Mouse (Mus musculus): Measurements from ENCODE around the gene 2210016L21Rik. TPM values are rescaled to one million over a fixed set of nuclear protein-coding genes. Genes with fewer than 3 reads are reported as not detected.

The 2210016L21Rik gene
- polyA plus RNA-seq, 1 experiment from 2014 or later = 53.3 TPM

DNA sequence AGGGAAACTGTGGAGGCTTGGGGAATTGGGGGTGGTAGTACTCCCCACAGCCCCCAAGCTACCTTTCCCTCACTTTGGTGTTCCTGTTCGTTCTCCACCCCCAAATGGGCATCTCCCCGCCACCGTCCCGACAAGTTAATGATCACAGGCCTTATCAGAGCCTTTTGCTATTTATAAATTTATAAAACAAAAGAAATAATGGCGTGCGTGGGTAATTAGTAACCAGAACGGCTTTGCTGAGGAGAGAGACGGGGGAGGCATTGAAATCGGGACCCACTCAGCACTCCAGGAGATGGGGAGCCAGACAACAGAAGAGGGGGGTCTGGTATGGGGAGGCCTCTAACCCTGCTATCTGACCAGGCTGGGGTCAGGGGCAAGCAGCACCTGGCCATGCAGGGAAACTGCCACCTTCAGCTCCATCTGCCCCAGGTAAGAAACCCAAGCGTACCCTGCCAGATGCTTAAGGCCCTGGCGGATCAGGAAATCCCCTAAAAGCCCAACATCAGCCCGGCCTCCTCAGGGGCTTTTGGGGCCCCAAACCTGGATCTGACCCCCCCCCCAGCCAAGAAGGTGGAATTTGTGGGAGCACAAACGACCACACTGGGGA lies 27.8 kb downstream of the 2210016L21Rik start:
- Histone ChIP-seq H3K27me3 (replicated peaks; ENCODE audit: control insufficient read depth, insufficient read depth, low read length) (no peaks in the 10 kb centered on the region), H3K9me3 (ENCODE audit: control insufficient read depth, low read length) (no peaks in the 10 kb centered on the region), H3K4me3 (ENCODE audit: low read length) (peak overlapping the region; percentile 66), H3K9ac (ENCODE audit: low read depth, low read length) (peak overlapping the region; percentile 88), H3K4me1 (ENCODE audit: control insufficient read depth, insufficient read depth, low read length) (0 out of 2 replicates have a peak, but pooled peaks cover 5% of the 10 kb centered on the region), H3K36me3 (ENCODE audit: control insufficient read depth, insufficient read depth, low read length) (no peaks in the 10 kb centered on the region), H3K27ac (ENCODE audit: low read length) (peak overlapping the region; percentile 96), H3K4me2 (ENCODE audit: low read depth, low read length) (0 out of 2 replicates have a peak overlapping the region, but pooled peaks have one; percentile 28)
- 41% methylated on average over 13 of the region's 13 CpGs for WGBS
- no peak for ATAC-seq

DNA sequence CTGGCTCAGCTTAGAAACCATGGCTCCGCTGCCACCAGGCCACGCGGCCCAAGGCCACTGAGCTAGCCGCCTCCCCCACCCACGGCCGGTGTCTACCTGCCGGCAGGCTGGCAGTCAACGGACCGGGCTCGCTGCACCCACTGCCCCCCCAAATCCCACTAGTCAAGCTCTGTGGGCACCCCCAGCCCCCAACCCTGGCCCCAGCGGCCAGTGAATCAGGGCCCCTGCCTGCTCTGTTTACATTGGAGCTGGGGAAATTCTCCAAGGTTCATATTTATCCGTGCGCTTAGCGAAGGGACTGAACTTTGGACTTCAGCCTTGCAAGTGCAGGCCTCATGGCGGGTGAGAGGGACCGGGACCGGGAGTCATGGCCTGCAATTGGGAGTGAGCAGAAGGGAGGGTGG lies 28.9 kb downstream of the 2210016L21Rik start, which contains the start of gene Hnf1a:
Gene Hnf1a, minus strand, starts transcription at position 271 of the 404 bp plus-strand sequence.
- no peaks in the 10 kb centered on the region for H3K27me3 ChIP-seq (replicated peaks; ENCODE audit: control insufficient read depth, insufficient read depth, low read length)
- peak within 1 kb of the TSS; percentile 49 for H3K4me2 ChIP-seq (ENCODE audit: low read depth, low read length)
- 0 out of 2 replicates have a peak, but pooled peaks cover 5% of the 10 kb centered on the region for H3K4me1 ChIP-seq (ENCODE audit: control insufficient read depth, insufficient read depth, low read length)
- H3K9me3 ChIP-seq (ENCODE audit: control insufficient read depth, low read length) = no peaks in the 10 kb centered on the region
- WGBS = 39% methylated on average over 17 of the region's 17 CpGs
- H3K36me3 ChIP-seq (ENCODE audit: control insufficient read depth, insufficient read depth, low read length) = no peaks in the 10 kb centered on the region
- peak within 1 kb of the TSS; percentile 96 for H3K27ac ChIP-seq (ENCODE audit: low read length)
- H3K9ac ChIP-seq (ENCODE audit: low read depth, low read length) = peak within 1 kb of the TSS; percentile 88
- H3K4me3 ChIP-seq (ENCODE audit: low read length) = peak within 1 kb of the TSS; percentile 66
- ATAC-seq = peak; percentile 72

DNA sequence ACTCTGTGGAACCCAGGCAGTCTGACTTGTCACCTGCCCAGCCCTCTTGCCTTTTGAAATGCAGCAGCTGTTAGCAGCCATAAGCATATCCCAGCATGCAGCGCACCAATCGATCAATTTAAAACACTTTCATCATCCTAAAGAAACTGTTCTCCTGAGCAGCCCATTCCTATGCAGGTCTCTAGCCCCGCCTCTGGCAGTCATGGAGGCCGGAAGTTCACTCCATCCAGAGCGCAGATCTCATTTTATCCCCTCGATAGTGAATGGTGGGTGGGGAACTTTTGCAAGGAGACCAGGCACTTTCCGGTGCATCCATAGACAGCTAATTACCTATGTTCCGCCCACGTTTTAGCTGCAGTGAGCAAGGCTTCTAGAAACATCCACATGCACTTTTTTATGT lies 30.2 kb downstream of the 2210016L21Rik start:
- peak overlapping the region; percentile 49 for H3K4me2 ChIP-seq (ENCODE audit: low read depth, low read length)
- peak overlapping the region; percentile 63; the same call in 1 of the 2 replicates for H3K27ac ChIP-seq (ENCODE audit: low read length)
- 68% methylated on average over 9 of the region's 9 CpGs for WGBS
- H3K36me3 ChIP-seq (ENCODE audit: control insufficient read depth, insufficient read depth, low read length) = no peaks in the 10 kb centered on the region
- peaks cover 8% of the 10 kb centered on the region; the same call in 1 of the 2 replicates for H3K4me1 ChIP-seq (ENCODE audit: control insufficient read depth, insufficient read depth, low read length)
- ATAC-seq = no peak
- no peaks in the 10 kb centered on the region for H3K27me3 ChIP-seq (replicated peaks; ENCODE audit: control insufficient read depth, insufficient read depth, low read length)
- no peaks in the 10 kb centered on the region for H3K9me3 ChIP-seq (ENCODE audit: control insufficient read depth, low read length)
- peak overlapping the region; percentile 66 for H3K4me3 ChIP-seq (ENCODE audit: low read length)
- peak overlapping the region; percentile 88; the same call in 1 of the 2 replicates for H3K9ac ChIP-seq (ENCODE audit: low read depth, low read length)

DNA sequence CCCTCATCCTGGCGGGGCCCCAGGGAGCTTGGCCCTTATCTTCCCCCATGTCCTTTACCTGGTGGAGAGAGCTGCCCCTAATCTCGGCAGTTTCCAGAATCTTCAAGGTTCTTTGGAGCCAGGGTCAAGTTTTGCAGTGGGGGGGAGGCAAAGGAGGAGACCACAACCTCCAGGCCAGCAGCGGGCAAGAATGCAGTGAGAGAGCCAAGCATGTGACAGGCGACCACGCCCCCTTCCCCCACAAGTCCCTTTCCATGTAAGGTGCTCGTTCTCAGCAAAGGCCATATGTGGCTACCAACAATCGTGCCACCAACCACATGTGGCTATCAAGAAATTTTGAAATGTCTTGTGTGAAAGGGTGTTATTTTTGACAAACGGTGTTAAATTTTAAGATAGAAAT lies 31.2 kb downstream of the 2210016L21Rik start:
- WGBS = 70% methylated on average over 8 of the region's 8 CpGs
- Histone ChIP-seq H3K4me1 (ENCODE audit: control insufficient read depth, insufficient read depth, low read length) (peaks cover 6% of the 10 kb centered on the region; the same call in 1 of the 2 replicates), H3K27ac (ENCODE audit: low read length) (no peak overlapping the region), H3K4me3 (ENCODE audit: low read length) (no peak overlapping the region), H3K4me2 (ENCODE audit: low read depth, low read length) (no peak overlapping the region), H3K27me3 (replicated peaks; ENCODE audit: control insufficient read depth, insufficient read depth, low read length) (no peaks in the 10 kb centered on the region), H3K9ac (ENCODE audit: low read depth, low read length) (no peak overlapping the region), H3K36me3 (ENCODE audit: control insufficient read depth, insufficient read depth, low read length) (no peaks in the 10 kb centered on the region), H3K9me3 (ENCODE audit: control insufficient read depth, low read length) (no peaks in the 10 kb centered on the region)
- ATAC-seq = no peak

DNA sequence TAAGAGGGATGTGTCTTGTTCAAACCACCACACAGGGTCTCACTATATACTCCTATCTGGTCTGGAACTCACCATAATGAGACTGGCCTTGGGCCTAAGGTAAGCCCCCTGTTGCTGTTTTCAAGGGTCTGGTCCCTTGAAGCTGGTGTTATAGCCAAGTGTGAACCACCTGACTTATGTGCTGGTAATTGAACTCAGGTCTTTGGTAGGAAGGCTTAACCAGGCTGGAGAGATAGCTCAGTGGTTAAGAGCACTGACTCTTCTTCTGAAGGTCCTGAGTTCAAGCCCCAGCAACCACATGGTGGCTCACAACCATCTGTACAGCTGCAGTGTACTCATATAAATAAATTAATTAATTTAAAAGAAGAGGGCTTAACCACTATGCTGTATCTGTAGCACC lies 35.0 kb downstream of the 2210016L21Rik start:
- Histone ChIP-seq H3K4me2 (ENCODE audit: low read depth, low read length) (no peak overlapping the region), H3K27ac (ENCODE audit: low read length) (no peak overlapping the region), H3K9me3 (ENCODE audit: control insufficient read depth, low read length) (no peaks in the 10 kb centered on the region), H3K27me3 (replicated peaks; ENCODE audit: control insufficient read depth, insufficient read depth, low read length) (no peaks in the 10 kb centered on the region), H3K9ac (ENCODE audit: low read depth, low read length) (no peak overlapping the region), H3K4me3 (ENCODE audit: low read length) (no peak overlapping the region), H3K36me3 (ENCODE audit: control insufficient read depth, insufficient read depth, low read length) (no peaks in the 10 kb centered on the region), H3K4me1 (ENCODE audit: control insufficient read depth, insufficient read depth, low read length) (peaks cover 17% of the 10 kb centered on the region; the same call in 1 of the 2 replicates)
- ATAC-seq = no peak

DNA sequence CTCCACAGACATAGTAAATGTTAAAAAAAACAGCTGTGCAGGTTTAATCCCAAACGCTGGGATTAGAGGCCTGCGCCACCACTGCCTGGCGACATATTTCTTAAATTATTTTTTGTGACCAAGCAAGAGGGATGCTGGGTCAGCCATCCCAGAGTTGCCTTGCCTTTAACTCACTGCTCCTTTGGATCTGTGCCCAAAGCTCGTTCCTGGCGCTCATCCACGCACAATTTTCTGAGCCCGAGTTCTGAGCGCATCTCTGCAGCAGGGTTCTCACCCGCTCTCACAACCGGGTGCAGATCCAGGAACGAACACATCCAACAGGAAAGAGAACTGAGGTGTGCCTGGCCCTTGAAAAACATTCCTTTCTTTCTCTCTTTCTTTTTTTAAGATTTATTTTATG lies 36.5 kb downstream of the 2210016L21Rik start:
- WGBS = 61% methylated on average over 11 of the region's 11 CpGs
- Histone ChIP-seq H3K36me3 (ENCODE audit: control insufficient read depth, insufficient read depth, low read length) (no peaks in the 10 kb centered on the region), H3K4me1 (ENCODE audit: control insufficient read depth, insufficient read depth, low read length) (peaks cover 17% of the 10 kb centered on the region; the same call in 1 of the 2 replicates), H3K9me3 (ENCODE audit: control insufficient read depth, low read length) (no peaks in the 10 kb centered on the region), H3K27me3 (replicated peaks; ENCODE audit: control insufficient read depth, insufficient read depth, low read length) (no peaks in the 10 kb centered on the region), H3K4me3 (ENCODE audit: low read length) (no peak overlapping the region), H3K4me2 (ENCODE audit: low read depth, low read length) (no peak overlapping the region), H3K27ac (ENCODE audit: low read length) (peak overlapping the region; percentile 73), H3K9ac (ENCODE audit: low read depth, low read length) (no peak overlapping the region)
- ATAC-seq = no peak

DNA sequence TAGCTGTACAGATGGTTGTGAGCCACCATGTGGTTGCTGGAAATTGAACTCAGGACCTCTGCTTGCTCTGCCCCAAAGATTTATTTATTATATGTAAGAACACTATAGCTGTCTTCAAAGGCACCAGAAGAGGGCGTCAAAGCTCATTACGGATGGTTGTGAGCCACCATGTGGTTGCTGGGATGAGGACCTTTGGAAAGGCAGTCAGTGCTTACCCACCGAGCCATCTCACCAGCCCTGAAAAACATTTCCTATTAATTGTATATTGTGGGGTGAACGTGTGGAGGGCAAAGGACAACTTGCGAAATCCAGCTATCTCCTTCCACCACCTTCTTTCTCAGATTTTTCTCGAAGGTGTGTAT lies 36.9 kb downstream of the 2210016L21Rik start:
- Histone ChIP-seq H3K4me3 (ENCODE audit: low read length) (peak overlapping the region; percentile 36; the same call in 1 of the 2 replicates), H3K27ac (ENCODE audit: low read length) (peak overlapping the region; percentile 61)

DNA sequence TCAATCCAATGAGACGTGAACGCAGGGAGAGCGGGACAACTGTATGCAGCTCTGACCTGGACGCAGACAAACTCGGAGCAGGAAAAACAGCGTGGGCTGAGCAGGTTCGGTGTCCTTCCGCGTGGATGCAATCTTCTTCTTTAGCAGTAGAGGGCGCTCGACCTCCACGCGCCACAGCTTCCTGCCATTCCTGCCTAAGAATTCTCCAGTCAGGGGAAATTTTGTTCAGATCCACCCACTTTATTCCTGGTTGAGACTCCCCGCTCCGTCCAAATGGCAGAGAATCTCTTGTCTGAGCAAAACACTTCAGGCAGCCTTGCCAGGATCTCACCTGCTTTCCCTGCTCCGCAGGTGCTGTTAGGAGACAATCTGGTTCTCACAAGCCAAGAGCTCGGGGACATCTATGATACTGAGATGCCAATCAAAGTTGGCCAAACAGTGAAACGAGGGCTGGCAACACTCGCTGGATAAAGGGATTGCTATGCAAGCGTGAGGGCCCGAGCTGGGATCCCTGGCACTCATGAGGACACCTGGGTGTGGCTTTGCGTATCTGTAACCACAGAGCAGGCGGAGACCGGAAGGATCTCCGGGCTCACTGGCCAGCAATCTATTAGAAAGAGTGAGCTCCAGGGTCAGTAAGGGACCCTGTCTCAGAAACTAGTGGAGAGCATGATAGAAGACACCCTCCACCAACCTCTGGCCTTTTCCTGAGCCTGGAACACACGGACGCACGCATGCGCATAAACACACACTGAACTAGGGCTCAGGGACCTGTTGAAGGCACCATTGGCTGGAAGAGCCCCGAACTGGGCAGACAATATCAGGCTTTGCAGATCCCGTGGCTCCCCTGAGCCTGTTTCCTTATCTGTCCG lies 37.5 kb downstream of the 2210016L21Rik start:
- 13% methylated on average over 32 of the region's 32 CpGs for WGBS
- Histone ChIP-seq H3K36me3 (ENCODE audit: control insufficient read depth, insufficient read depth, low read length) (no peaks in the 10 kb centered on the region), H3K9ac (ENCODE audit: low read depth, low read length) (peak overlapping the region; percentile 38), H3K9me3 (ENCODE audit: control insufficient read depth, low read length) (no peaks in the 10 kb centered on the region), H3K27me3 (replicated peaks; ENCODE audit: control insufficient read depth, insufficient read depth, low read length) (no peaks in the 10 kb centered on the region), H3K27ac (ENCODE audit: low read length) (peak overlapping the region; percentile 61), H3K4me2 (ENCODE audit: low read depth, low read length) (peak overlapping the region; percentile 80), H3K4me3 (ENCODE audit: low read length) (peak overlapping the region; percentile 36), H3K4me1 (ENCODE audit: control insufficient read depth, insufficient read depth, low read length) (peaks cover 15% of the 10 kb centered on the region; the same call in 1 of the 2 replicates)
- ATAC-seq = peak; percentile 58

More for the DNA sequence above, 36.9 kb downstream of the 2210016L21Rik start:
- Histone ChIP-seq H3K9ac (ENCODE audit: low read depth, low read length) (peak overlapping the region; percentile 38; the same call in 1 of the 2 replicates), H3K36me3 (ENCODE audit: control insufficient read depth, insufficient read depth, low read length) (no peaks in the 10 kb centered on the region), H3K9me3 (ENCODE audit: control insufficient read depth, low read length) (no peaks in the 10 kb centered on the region), H3K4me1 (ENCODE audit: control insufficient read depth, insufficient read depth, low read length) (peaks cover 17% of the 10 kb centered on the region; the same call in 1 of the 2 replicates), H3K4me2 (ENCODE audit: low read depth, low read length) (peak overlapping the region; percentile 80), H3K27me3 (replicated peaks; ENCODE audit: control insufficient read depth, insufficient read depth, low read length) (no peaks in the 10 kb centered on the region)
- ATAC-seq = peak; percentile 49
- WGBS = 5% methylated on average over 6 of the region's 6 CpGs

DNA sequence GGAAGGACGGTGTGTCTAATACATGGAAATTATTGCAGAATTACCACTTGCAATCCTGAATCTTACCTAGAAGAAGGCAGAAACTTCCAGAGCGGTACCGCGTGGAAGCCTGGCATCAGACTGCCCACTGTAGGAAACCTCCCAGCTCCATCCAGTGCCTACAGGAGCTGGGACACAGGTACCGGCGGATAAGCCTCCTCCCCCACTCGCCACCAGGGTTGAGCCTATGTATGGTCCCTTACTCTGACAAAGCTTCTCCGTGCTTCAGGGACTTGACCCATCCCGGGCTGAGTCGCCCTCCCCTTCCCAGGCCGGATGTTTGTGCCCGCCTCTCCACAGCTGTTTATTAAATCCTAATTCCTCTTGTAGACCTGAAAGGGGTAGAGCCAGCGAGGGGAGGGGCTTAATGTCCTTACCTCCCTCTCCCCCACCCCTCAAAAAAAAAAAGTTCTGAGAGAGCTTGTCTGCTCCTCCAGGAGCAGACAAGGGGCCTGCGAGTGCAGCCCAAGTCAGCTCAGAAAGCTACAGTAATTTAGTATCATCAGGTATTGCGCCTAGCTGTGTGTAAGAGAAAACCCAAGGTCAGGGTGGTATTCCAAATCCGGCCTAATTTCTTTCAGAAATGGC lies 38.3 kb downstream of the 2210016L21Rik start:
- no peaks in the 10 kb centered on the region for H3K27me3 ChIP-seq (replicated peaks; ENCODE audit: control insufficient read depth, insufficient read depth, low read length)
- 43% methylated on average over 16 of the region's 16 CpGs for WGBS
- 0 out of 2 replicates have a peak overlapping the region, but pooled peaks have one; percentile 61 for H3K27ac ChIP-seq (ENCODE audit: low read length)
- peaks cover 15% of the 10 kb centered on the region; the same call in 1 of the 2 replicates for H3K4me1 ChIP-seq (ENCODE audit: control insufficient read depth, insufficient read depth, low read length)
- H3K4me2 ChIP-seq (ENCODE audit: low read depth, low read length) = peak overlapping the region; percentile 80
- no peak overlapping the region for H3K9ac ChIP-seq (ENCODE audit: low read depth, low read length)
- H3K4me3 ChIP-seq (ENCODE audit: low read length) = peak overlapping the region; percentile 36
- no peak; the same call in 1 of the 2 replicates for ATAC-seq
- no peaks in the 10 kb centered on the region for H3K9me3 ChIP-seq (ENCODE audit: control insufficient read depth, low read length)
- H3K36me3 ChIP-seq (ENCODE audit: control insufficient read depth, insufficient read depth, low read length) = no peaks in the 10 kb centered on the region
